Mouse (Mus musculus) liver, postnatal 0 days (tissue): ENCODE results near the gene Adra2a. TPM values are rescaled to one million over a fixed set of nuclear protein-coding genes. Genes with fewer than 3 reads are reported as not detected.

Experiments used
- ATAC-seq: fragments of 200-750 bp; cut with Nextera tagmentation; 2 replicates; pipeline ENCODE4 v1.8.0; 2017; ENCODE audit warnings: mild to moderate bottlenecking, moderate library complexity
- DNase-seq: peaks from one replicate; pipeline ENCODE4 v3.0.0-alpha.2; 2016
- H3K27ac ChIP-seq: fragments of 300-500 bp; sonication (generic); 2 replicates; pipeline ENCODE4 v1.5.1; 2014; ENCODE audit warnings: antibody characterized with exemption, moderate library complexity, mild to moderate bottlenecking, low read depth
- H3K27me3 ChIP-seq: fragments of 300-500 bp; sonication (generic); 2 replicates; pipeline ENCODE4 v1.6.1; 2014; ENCODE audit warnings: low read length, control low read depth, mixed read lengths; ENCODE audit not compliant: insufficient read depth
- H3K36me3 ChIP-seq: fragments of 300-500 bp; sonication (generic); replicated peaks from 2 replicates; pipeline ENCODE4 v1.6.1; 2014; ENCODE audit warnings: mild to moderate bottlenecking, control low read depth, low read length, moderate library complexity, mixed read lengths; ENCODE audit not compliant: insufficient read depth
- H3K4me1 ChIP-seq: fragments of 300-500 bp; sonication (generic); 2 replicates; pipeline ENCODE4 v1.6.1; 2014; ENCODE audit warnings: antibody characterized with exemption, mild to moderate bottlenecking, control low read depth; ENCODE audit not compliant: insufficient read depth
- H3K4me2 ChIP-seq: fragments of 300-500 bp; sonication (generic); 2 replicates; pipeline ENCODE4 v1.6.1; 2014; ENCODE audit warnings: low read depth, mild to moderate bottlenecking, low read length, moderate library complexity, mixed read lengths
- H3K4me3 ChIP-seq: fragments of 300-500 bp; sonication (generic); 2 replicates; pipeline ENCODE4 v1.5.1; 2014; ENCODE audit warnings: low read depth, low read length
- H3K9ac ChIP-seq: fragments of 300-500 bp; sonication (generic); replicated peaks from 2 replicates; pipeline ENCODE4 v1.6.1; 2014; ENCODE audit warnings: mild to moderate bottlenecking, moderate library complexity
- H3K9me3 ChIP-seq: fragments of 300-500 bp; sonication (generic); 2 replicates; pipeline ENCODE4 v1.6.1; 2016; ENCODE audit warnings: mild to moderate bottlenecking, control low read depth, low read length, mixed read lengths
- CTCF ChIP-seq: sonication (generic); IDR thresholded peaks from 2 replicates; pipeline ENCODE4 v1.5.1; 2016; ENCODE audit warnings: antibody characterized with exemption, low read depth
- EP300 ChIP-seq: IDR thresholded peaks from 2 replicates; pipeline ENCODE4 v1.6.1; 2016; ENCODE audit warnings: antibody characterized with exemption, low read depth, mild to moderate bottlenecking
- WGBS: fragments of 180-500 bp; shearing (Covaris S2); extraction: QIAGEN DNeasy Blood & Tissue Kit; methylation state at CpG from one replicate; pipeline ENCODE4 v1.1.7; 2014; ENCODE audit not compliant: insufficient replicate concordance; 5-methylcytosine and 5-hydroxymethylcytosine counted together
- polyA plus RNA-seq: library from polyadenylated mRNA; unstranded; fragments of >200 nt; fragmentation: Nextera tagmentation; extraction: Ambion mirVana; gene quantifications from 2 replicates; pipeline ENCODE4 v1.2.1, GENCODE M21; 2015

Adra2a gene
- polyA plus RNA-seq, 1 experiment from 2014 or later: 0.21 TPM

DNA sequence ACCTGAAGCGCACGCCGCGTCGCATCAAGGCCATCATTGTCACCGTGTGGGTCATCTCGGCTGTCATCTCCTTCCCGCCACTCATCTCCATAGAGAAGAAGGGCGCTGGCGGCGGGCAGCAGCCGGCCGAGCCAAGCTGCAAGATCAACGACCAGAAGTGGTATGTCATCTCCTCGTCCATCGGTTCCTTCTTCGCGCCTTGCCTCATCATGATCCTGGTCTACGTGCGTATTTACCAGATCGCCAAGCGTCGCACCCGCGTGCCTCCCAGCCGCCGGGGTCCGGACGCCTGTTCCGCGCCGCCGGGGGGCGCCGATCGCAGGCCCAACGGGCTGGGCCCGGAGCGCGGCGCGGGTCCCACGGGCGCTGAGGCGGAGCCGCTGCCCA lies 2.7 kb downstream of the Adra2a start:
- DNase-seq: no peak
- H3K27ac ChIP-seq: no peak overlapping the region
- ATAC-seq: no peak
- peak overlapping the region; percentile 55 for H3K4me3 ChIP-seq
- H3K9ac ChIP-seq: peak overlapping the region; percentile 44; the same call in 1 of the 2 replicates
- peak overlapping the region; percentile 82 for H3K4me2 ChIP-seq
- H3K9me3 ChIP-seq: no peaks in the 10 kb centered on the region
- no peaks in the 10 kb centered on the region for H3K36me3 ChIP-seq
- peaks cover 66% of the 10 kb centered on the region for H3K27me3 ChIP-seq
- WGBS: under 1% methylated on average over 45 of the region's 46 CpGs
- H3K4me1 ChIP-seq: peaks cover 25% of the 10 kb centered on the region
- no peak for TF ChIP-seq CTCF
- no peak for TF ChIP-seq EP300

DNA sequence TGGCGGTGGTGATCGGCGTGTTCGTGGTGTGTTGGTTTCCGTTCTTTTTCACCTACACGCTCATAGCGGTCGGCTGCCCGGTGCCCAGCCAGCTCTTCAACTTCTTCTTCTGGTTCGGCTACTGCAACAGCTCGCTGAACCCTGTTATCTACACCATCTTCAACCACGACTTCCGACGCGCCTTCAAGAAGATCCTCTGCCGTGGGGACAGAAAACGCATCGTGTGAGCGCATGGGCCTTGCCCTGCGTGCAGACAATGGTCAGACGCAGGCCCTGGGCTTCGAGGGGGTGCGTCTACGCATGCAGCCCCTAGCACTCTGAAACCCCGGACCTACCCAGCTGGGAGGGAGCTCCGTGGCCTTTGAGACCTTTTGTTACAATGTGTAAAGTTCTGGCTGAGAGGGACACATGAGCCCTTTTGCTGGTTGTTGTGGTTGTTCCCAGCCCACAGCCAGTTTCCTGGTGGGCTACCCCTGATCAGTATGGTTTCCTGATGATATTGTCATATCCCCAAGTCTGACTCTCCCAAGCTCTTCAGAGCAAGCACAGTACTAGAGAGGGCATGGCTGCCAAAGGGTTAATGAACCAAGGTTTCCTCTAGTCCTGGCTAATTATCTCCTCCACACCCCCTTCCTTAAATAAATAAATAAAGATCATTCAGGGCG lies 3.6 kb downstream of the Adra2a start:
- DNase-seq (peak; percentile 17), ATAC-seq (no peak)
- Histone ChIP-seq H3K9me3 (no peaks in the 10 kb centered on the region), H3K27ac (no peak overlapping the region), H3K4me1 (peaks cover 25% of the 10 kb centered on the region), H3K27me3 (peaks cover 64% of the 10 kb centered on the region), H3K4me3 (peak overlapping the region; percentile 55), H3K9ac (no peak overlapping the region; the same call in 1 of the 2 replicates), H3K4me2 (peak overlapping the region; percentile 82), H3K36me3 (no peaks in the 10 kb centered on the region)
- under 1% methylated on average over 27 of the region's 27 CpGs for WGBS
- TF ChIP-seq CTCF: no peak
- TF ChIP-seq EP300: no peak

DNA sequence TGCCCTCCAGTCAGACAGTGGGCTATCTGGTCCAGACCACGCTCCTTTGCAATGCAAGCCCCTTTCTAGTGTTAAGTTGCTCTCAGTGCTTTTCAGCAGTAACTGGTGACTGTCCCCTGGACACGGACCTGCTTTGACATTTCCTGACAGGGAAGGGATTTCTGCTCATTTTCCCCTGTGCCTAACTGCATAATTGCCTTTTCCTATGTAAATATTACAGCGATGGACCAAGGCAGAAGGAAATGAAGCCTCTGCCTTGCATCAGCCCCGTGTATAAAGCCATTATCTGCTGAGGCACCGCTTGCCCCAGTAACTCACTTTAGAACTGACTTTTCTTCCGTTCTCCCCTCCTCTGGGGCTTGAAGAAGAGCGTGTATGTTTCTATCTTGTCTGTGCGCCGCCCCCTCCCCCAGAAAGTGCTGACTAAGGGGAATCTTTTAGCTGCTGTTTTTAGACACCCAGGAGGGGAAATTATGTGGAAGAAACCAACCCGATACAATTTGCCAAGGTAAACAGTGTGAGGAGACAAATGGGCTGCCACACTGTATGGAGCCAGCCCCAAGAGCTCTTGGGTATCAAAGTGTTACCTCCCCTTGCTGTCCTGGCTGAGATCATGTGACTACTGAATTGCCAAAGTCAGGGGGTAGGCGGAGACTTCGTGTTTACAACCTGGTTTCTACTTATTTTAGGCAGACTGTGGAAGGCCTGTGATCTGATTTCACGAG lies 4.4 kb downstream of the Adra2a start:
- Histone ChIP-seq H3K4me3 (no peak overlapping the region), H3K4me1 (peaks cover 25% of the 10 kb centered on the region), H3K27me3 (peaks cover 59% of the 10 kb centered on the region), H3K4me2 (peak overlapping the region; percentile 82), H3K9me3 (no peaks in the 10 kb centered on the region), H3K36me3 (no peaks in the 10 kb centered on the region), H3K9ac (no peak overlapping the region), H3K27ac (no peak overlapping the region)
- ATAC-seq: peak; percentile 53
- WGBS: 5% methylated on average over 13 of the region's 13 CpGs
- DNase-seq: peak; percentile 35
- TF ChIP-seq CTCF (no peak), EP300 (no peak)

DNA sequence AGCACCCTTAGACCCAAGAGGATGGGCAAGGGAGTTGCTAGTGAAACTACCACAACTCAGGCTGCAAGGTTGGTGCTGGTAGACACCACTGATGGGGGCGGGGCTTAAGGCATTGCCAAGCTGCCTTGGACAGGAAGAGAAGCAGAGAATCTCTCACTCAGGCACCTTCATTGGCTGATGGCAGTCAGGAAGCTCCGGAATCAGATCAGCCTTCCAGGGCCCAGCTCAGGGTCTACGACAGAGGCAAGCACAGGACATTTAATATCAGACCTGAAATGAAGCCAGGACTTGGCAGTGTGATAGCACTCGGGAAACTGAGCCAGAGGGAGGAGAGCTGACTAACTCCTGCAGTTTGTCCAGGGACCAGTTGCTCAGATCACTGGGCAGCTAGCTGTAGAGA lies 7.7 kb downstream of the Adra2a start:
- H3K27ac ChIP-seq: no peak overlapping the region
- TF ChIP-seq EP300: no peak
- TF ChIP-seq CTCF: no peak
- H3K9ac ChIP-seq: no peak overlapping the region
- H3K4me2 ChIP-seq: no peak overlapping the region
- no peaks in the 10 kb centered on the region for H3K36me3 ChIP-seq
- H3K4me1 ChIP-seq: peaks cover 5% of the 10 kb centered on the region
- WGBS: 56% methylated on average over 4 of the region's 4 CpGs
- H3K4me3 ChIP-seq: no peak overlapping the region
- peaks cover 27% of the 10 kb centered on the region for H3K27me3 ChIP-seq
- no peaks in the 10 kb centered on the region for H3K9me3 ChIP-seq
- ATAC-seq (no peak), DNase-seq (no peak)

DNA sequence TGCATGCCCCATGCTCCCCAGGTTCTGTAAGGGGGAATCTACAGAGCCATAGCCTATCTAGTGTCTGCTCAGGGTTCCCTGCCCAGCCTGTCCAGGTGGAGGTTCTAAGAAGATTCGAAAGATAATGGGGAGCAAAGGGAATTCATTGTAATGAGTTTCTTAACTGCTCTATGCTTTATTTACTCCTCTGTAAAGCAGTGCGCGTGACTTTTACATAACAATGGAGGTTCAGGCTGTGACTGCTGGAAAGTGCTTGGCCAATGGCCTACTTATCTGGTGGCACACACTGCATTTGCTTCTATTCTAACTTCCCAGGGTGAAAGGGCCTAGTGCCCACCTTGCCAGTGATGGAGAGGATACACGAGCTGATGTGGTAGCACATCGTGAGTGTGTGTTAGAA lies 11.9 kb downstream of the Adra2a start:
- WGBS: 68% methylated on average over 5 of the region's 5 CpGs
- TF ChIP-seq EP300: no peak
- TF ChIP-seq CTCF: no peak
- no peak overlapping the region for H3K4me3 ChIP-seq
- 0 out of 2 replicates have a peak, but pooled peaks cover 3% of the 10 kb centered on the region for H3K27me3 ChIP-seq
- DNase-seq (no peak), ATAC-seq (no peak)
- no peaks in the 10 kb centered on the region for H3K4me1 ChIP-seq
- no peak overlapping the region for H3K4me2 ChIP-seq
- no peak overlapping the region for H3K27ac ChIP-seq
- H3K36me3 ChIP-seq: no peaks in the 10 kb centered on the region
- no peak overlapping the region for H3K9ac ChIP-seq
- no peaks in the 10 kb centered on the region for H3K9me3 ChIP-seq

DNA sequence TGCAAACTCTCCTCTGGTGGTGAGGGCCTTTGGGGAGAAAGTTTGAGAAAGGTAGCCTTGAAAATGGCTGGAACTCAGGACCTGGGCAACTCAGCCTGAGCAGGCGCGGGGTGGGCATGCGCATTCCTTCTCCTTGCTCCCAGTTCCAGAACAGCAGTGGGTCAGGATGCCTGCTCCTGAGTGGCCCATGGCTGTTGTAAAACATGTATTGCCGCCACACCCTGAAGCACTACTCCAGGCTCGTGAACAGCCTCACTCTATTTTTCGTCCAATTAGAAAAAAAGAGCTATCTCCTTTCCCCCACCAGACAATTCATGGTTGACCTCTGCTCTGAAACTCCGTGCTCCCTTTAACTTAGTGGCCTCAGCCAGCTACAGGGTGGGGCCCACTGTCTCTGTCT lies 24.5 kb downstream of the Adra2a start:
- Histone ChIP-seq H3K4me2 (no peak overlapping the region), H3K4me3 (no peak overlapping the region), H3K27me3 (no peaks in the 10 kb centered on the region), H3K27ac (no peak overlapping the region), H3K9ac (no peak overlapping the region), H3K36me3 (no peaks in the 10 kb centered on the region), H3K4me1 (peaks cover 5% of the 10 kb centered on the region), H3K9me3 (no peaks in the 10 kb centered on the region)
- no peak for TF ChIP-seq EP300
- no peak for TF ChIP-seq CTCF
- DNase-seq (no peak), ATAC-seq (no peak)
- 74% methylated on average over 7 of the region's 7 CpGs for WGBS
